Mouse (Mus musculus) heart, postnatal 0 days (tissue): Measurements from ENCODE around the gene Tbl1x. TPM values are rescaled to one million over a fixed set of nuclear protein-coding genes. Genes with fewer than 3 reads are reported as not detected.

ENCODE experiments used
- ATAC-seq: fragments of 200-750 bp; cut with Nextera tagmentation; 2 replicates; pipeline ENCODE4 v1.8.0; 2017; ENCODE audit warnings: low read depth, moderate number of reproducible peaks, moderate library complexity; ENCODE audit not compliant: insufficient read depth
- DNase-seq: peaks from one replicate; pipeline ENCODE4 v3.0.0-alpha.2; 2016; ENCODE audit warnings: low spot score
- H3K27ac ChIP-seq: fragments of 300-500 bp; sonication (generic); 2 replicates; pipeline ENCODE4 v1.5.1; 2014; ENCODE audit warnings: low read depth, mild to moderate bottlenecking
- H3K27me3 ChIP-seq: fragments of 300-500 bp; sonication (generic); 2 replicates; pipeline ENCODE4 v1.6.1; 2014; ENCODE audit warnings: low read length, mixed read lengths; ENCODE audit not compliant: control insufficient read depth, insufficient read depth
- H3K36me3 ChIP-seq: fragments of 300-500 bp; sonication (generic); replicated peaks from 2 replicates; pipeline ENCODE4 v1.6.1; 2014; ENCODE audit warnings: low read length, mixed read lengths; ENCODE audit not compliant: control insufficient read depth, insufficient read depth
- H3K4me1 ChIP-seq: fragments of 300-500 bp; sonication (generic); 2 replicates; pipeline ENCODE4 v1.6.1; 2014; ENCODE audit warnings: antibody characterized with exemption; ENCODE audit not compliant: control insufficient read depth, insufficient read depth
- H3K4me2 ChIP-seq: fragments of 300-500 bp; sonication (generic); 2 replicates; pipeline ENCODE4 v1.6.1; 2014; ENCODE audit warnings: low read depth, mild to moderate bottlenecking, low read length, moderate library complexity
- H3K4me3 ChIP-seq: fragments of 300-500 bp; sonication (generic); 2 replicates; pipeline ENCODE4 v1.5.1; 2014; ENCODE audit warnings: low read depth, low read length
- H3K9ac ChIP-seq: fragments of 300-500 bp; sonication (generic); replicated peaks from 2 replicates; pipeline ENCODE4 v1.6.1; 2014; ENCODE audit warnings: low read depth, low read length, mixed read lengths
- H3K9me3 ChIP-seq: fragments of 300-500 bp; sonication (generic); replicated peaks from 2 replicates; pipeline ENCODE4 v1.6.1; 2016; ENCODE audit warnings: low read length; ENCODE audit not compliant: control insufficient read depth
- CTCF ChIP-seq: IDR thresholded peaks from 2 replicates; pipeline ENCODE4 v1.5.1; 2016; ENCODE audit warnings: antibody characterized with exemption, control low read depth, low read depth
- EP300 ChIP-seq: IDR thresholded peaks from 2 replicates; pipeline ENCODE4 v1.6.1; 2016; ENCODE audit warnings: antibody characterized with exemption, low read depth
- WGBS: fragments of 180-500 bp; shearing (Covaris S2); extraction: QIAGEN DNeasy Blood & Tissue Kit; methylation state at CpG from one replicate; pipeline ENCODE4 v1.1.7; 2014; 5-methylcytosine and 5-hydroxymethylcytosine counted together
- polyA plus RNA-seq: library from polyadenylated mRNA; unstranded; fragments of >200 nt; fragmentation: Nextera tagmentation; extraction: Ambion mirVana; gene quantifications from 2 replicates; pipeline ENCODE4 v1.2.1, GENCODE M21; 2015
- total RNA-seq: library from RNA; depleted of rRNA; stranded (reverse); fragments of >200 nt; gene quantifications from 2 replicates; pipeline ENCODE4 v1.2.3, GENCODE M21; 2014; ENCODE audit warnings: low replicate concordance

The Tbl1x gene
- total and polyA plus RNA-seq, 2 experiments from 2014 or later, result 34.1 to 64.4 TPM

GRCm38 (mm10) chrX:77597674-77598073 lies 86.9 kb downstream of the Tbl1x start:
- no peak overlapping the region for H3K4me3 ChIP-seq
- H3K36me3 ChIP-seq, result no peaks in the 10 kb centered on the region
- no peak for DNase-seq
- H3K27me3 ChIP-seq, result no peaks in the 10 kb centered on the region
- H3K4me1 ChIP-seq, result no peaks in the 10 kb centered on the region
- no peak for ATAC-seq
- H3K27ac ChIP-seq, result no peak overlapping the region
- H3K4me2 ChIP-seq, result no peak overlapping the region
- no peaks in the 10 kb centered on the region for H3K9me3 ChIP-seq
- TF ChIP-seq CTCF, result no peak
- TF ChIP-seq EP300, result no peak
- H3K9ac ChIP-seq, result no peak overlapping the region

- H3K4me3 ChIP-seq, result no peak overlapping the region
- no peaks in the 10 kb centered on the region for H3K27me3 ChIP-seq
- no peak overlapping the region for H3K4me2 ChIP-seq
- TF ChIP-seq CTCF, result no peak
- no peak for DNase-seq
- H3K9ac ChIP-seq, result no peak overlapping the region
- 0 out of 2 replicates have a peak overlapping the region, but pooled peaks have one; percentile 7 for H3K27ac ChIP-seq
- 41% methylated on average over 2 of the region's 2 CpGs for WGBS
- no peaks in the 10 kb centered on the region for H3K4me1 ChIP-seq
- no peak for ATAC-seq
- H3K36me3 ChIP-seq, result no peaks in the 10 kb centered on the region
- no peaks in the 10 kb centered on the region for H3K9me3 ChIP-seq
These were observed 87.9 kb downstream of the Tbl1x start for GRCm38 (mm10) chrX:77598736-77599135.

GRCm38 (mm10) chrX:77603496-77604258 lies 92.9 kb downstream of the Tbl1x start:
- H3K27ac ChIP-seq, result peak overlapping the region; percentile 81
- no peak overlapping the region for H3K9ac ChIP-seq
- ATAC-seq, result peak; percentile 90
- no peak overlapping the region for H3K4me3 ChIP-seq
- no peak overlapping the region for H3K4me2 ChIP-seq
- H3K4me1 ChIP-seq, result no peaks in the 10 kb centered on the region
- H3K27me3 ChIP-seq, result no peaks in the 10 kb centered on the region
- TF ChIP-seq EP300, result peak; percentile 78
- no peak for TF ChIP-seq CTCF
- H3K9me3 ChIP-seq, result no peaks in the 10 kb centered on the region
- no peaks in the 10 kb centered on the region for H3K36me3 ChIP-seq
- WGBS, result 47% methylated on average over 2 of the region's 2 CpGs
- DNase-seq, result peak; percentile 61

- Histone ChIP-seq H3K4me2 (no peak overlapping the region), H3K4me1 (no peaks in the 10 kb centered on the region), H3K36me3 (no peaks in the 10 kb centered on the region), H3K27me3 (no peaks in the 10 kb centered on the region), H3K9me3 (no peaks in the 10 kb centered on the region), H3K9ac (no peak overlapping the region), H3K4me3 (no peak overlapping the region), H3K27ac (peak overlapping the region; percentile 51; the same call in 1 of the 2 replicates)
- no peak for DNase-seq
- WGBS, result 39% methylated on average over 1 of the region's 1 CpGs
- TF ChIP-seq EP300 (no peak), CTCF (no peak)
- ATAC-seq, result no peak
These were observed 96.7 kb downstream of the Tbl1x start for GRCm38 (mm10) chrX:77607488-77607887.

- Histone ChIP-seq H3K9ac (no peak overlapping the region), H3K9me3 (no peaks in the 10 kb centered on the region), H3K4me3 (no peak overlapping the region), H3K4me2 (no peak overlapping the region), H3K27me3 (no peaks in the 10 kb centered on the region), H3K4me1 (no peaks in the 10 kb centered on the region), H3K27ac (peak overlapping the region; percentile 50), H3K36me3 (no peaks in the 10 kb centered on the region)
- ATAC-seq (0 out of 2 replicates have a peak, but pooled peaks have one; percentile 24), DNase-seq (peak; percentile 50)
- TF ChIP-seq CTCF (no peak), EP300 (no peak)
- 31% methylated on average over 2 of the region's 2 CpGs for WGBS
These were observed 98.3 kb downstream of the Tbl1x start for GRCm38 (mm10) chrX:77608947-77609703.
